Mouse (Mus musculus) urinary bladder, postnatal 36 days (tissue): Measurements from ENCODE around the gene BC024978.

ENCODE experiments used
- DNase-seq, 2 experiments: peaks; one replicate each; pipeline ENCODE4 v3.0.0; 2022; ENCODE audit warnings: low spot score in 2 of 2, mixed read lengths in 1 of 2

The BC024978 gene

GRCm38 (mm10) chr7:27259271-27259721 is 63.7 kb downstream of the BC024978 start:
- no peak for DNase-seq

- no peak for DNase-seq
Measured at GRCm38 (mm10) chr7:27259771-27260170, 64.2 kb downstream of the BC024978 start.
